Mouse (Mus musculus) lung, postnatal 0 days (tissue): Measurements from ENCODE around the gene Tunar. TPM values are rescaled to one million over a fixed set of nuclear protein-coding genes. Genes with fewer than 3 reads are reported as not detected.

ENCODE experiments used
- ATAC-seq: fragments of 200-750 bp; cut with Nextera tagmentation; 2 replicates; pipeline ENCODE4 v1.8.0; 2017; ENCODE audit warnings: moderate library complexity
- DNase-seq: peaks from one replicate; pipeline ENCODE4 v3.0.0-alpha.2; 2016; ENCODE audit warnings: low spot score
- H3K27ac ChIP-seq: fragments of 300-500 bp; sonication (generic); 2 replicates; pipeline ENCODE4 v1.5.1; 2014; ENCODE audit warnings: antibody characterized with exemption, mild to moderate bottlenecking, low read length, mixed read lengths
- H3K27me3 ChIP-seq: fragments of 300-500 bp; sonication (generic); replicated peaks from 2 replicates; pipeline ENCODE4 v1.6.1; 2014; ENCODE audit warnings: low read length, mixed read lengths; ENCODE audit not compliant: insufficient read depth
- H3K36me3 ChIP-seq: fragments of 300-500 bp; sonication (generic); 2 replicates; pipeline ENCODE4 v1.6.1; 2014; ENCODE audit warnings: low read length, mixed read lengths; ENCODE audit not compliant: insufficient read depth
- H3K4me1 ChIP-seq: fragments of 300-500 bp; sonication (generic); 2 replicates; pipeline ENCODE4 v1.6.1; 2014; ENCODE audit warnings: antibody characterized with exemption, low read depth, low read length, mixed read lengths; ENCODE audit not compliant: insufficient read depth
- H3K4me2 ChIP-seq: fragments of 300-500 bp; sonication (generic); replicated peaks from 2 replicates; pipeline ENCODE4 v1.6.1; 2014; ENCODE audit warnings: low read depth, mild to moderate bottlenecking, low read length, moderate library complexity, mixed read lengths
- H3K4me3 ChIP-seq: fragments of 300-500 bp; sonication (generic); 2 replicates; pipeline ENCODE4 v1.5.1; 2014; ENCODE audit warnings: low read depth, low read length
- H3K9ac ChIP-seq: fragments of 300-500 bp; sonication (generic); replicated peaks from 2 replicates; pipeline ENCODE4 v1.6.1; 2014; ENCODE audit warnings: low read depth, mild to moderate bottlenecking
- H3K9me3 ChIP-seq: fragments of 300-500 bp; sonication (generic); 2 replicates; pipeline ENCODE4 v1.6.1; 2016; ENCODE audit warnings: low read length, mixed read lengths
- CTCF ChIP-seq: IDR thresholded peaks from 2 replicates; pipeline ENCODE4 v1.5.1; 2016; ENCODE audit warnings: antibody characterized with exemption, mild to moderate bottlenecking
- EP300 ChIP-seq: IDR thresholded peaks from 2 replicates; pipeline ENCODE4 v1.6.1; 2016; ENCODE audit warnings: antibody characterized with exemption, mild to moderate bottlenecking, control low read depth
- WGBS: fragments of 180-500 bp; shearing (Covaris S2); extraction: QIAGEN DNeasy Blood & Tissue Kit; methylation state at CpG from one replicate; pipeline ENCODE4 v1.1.7; 2014; 5-methylcytosine and 5-hydroxymethylcytosine counted together
- polyA plus RNA-seq: library from polyadenylated mRNA; unstranded; fragments of >200 nt; fragmentation: Nextera tagmentation; extraction: Ambion mirVana; gene quantifications from 2 replicates; pipeline ENCODE4 v1.2.1, GENCODE M21; 2015

Gene Tunar
- polyA plus RNA-seq, 1 experiment from 2014 or later = not detected

DNA sequence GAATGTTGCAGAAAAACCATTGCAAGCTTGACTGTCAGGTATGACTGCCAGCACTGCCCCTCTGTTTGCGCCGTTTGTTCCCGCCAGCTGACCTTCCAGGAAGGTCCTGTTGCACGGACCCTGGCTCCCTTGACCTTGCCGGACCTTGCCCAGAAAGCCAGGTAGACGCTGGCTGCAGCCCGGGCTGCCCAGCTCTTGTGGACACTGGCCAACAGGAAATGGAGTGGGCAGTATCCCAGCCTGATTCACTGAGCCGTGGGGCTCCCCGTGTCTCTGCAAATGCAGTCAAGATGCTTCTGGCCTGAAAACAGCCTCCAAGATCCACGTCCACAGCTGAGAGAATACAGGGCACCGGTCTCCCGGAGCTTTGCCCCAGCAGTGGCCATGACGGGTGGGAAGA is 13.6 kb downstream of the Tunar start:
- Histone ChIP-seq H3K27ac (no peak overlapping the region), H3K4me3 (no peak overlapping the region), H3K36me3 (no peaks in the 10 kb centered on the region), H3K27me3 (no peaks in the 10 kb centered on the region), H3K4me1 (no peaks in the 10 kb centered on the region), H3K9me3 (no peaks in the 10 kb centered on the region), H3K9ac (no peak overlapping the region), H3K4me2 (no peak overlapping the region)
- 68% methylated on average over 13 of the region's 13 CpGs for WGBS
- DNase-seq (no peak), ATAC-seq (no peak)
- TF ChIP-seq CTCF (no peak), EP300 (no peak)

DNA sequence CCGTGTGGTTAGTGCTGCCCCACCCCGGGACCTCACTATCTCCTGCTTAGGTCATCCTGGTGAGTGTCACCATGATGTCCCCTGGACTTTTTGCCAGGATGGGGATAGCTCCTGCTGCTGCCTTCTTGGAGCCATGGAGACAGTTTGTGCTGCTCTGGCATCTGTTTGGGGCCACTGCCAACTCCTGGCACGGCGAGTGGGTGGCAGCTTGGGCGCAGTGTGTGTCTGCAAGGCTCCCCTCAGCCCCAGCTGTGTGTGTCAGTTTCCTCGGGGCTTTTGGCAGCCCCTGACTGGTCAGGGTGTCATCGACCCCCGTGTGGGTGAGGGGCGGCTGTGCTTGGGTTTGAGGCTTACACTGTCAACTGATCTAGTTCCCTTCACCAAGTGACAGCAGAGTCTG is 20.6 kb downstream of the Tunar start:
- Histone ChIP-seq H3K4me2 (no peak overlapping the region), H3K27ac (no peak overlapping the region), H3K27me3 (no peaks in the 10 kb centered on the region), H3K9ac (no peak overlapping the region), H3K4me3 (no peak overlapping the region), H3K36me3 (no peaks in the 10 kb centered on the region), H3K4me1 (no peaks in the 10 kb centered on the region), H3K9me3 (no peaks in the 10 kb centered on the region)
- no peak for ATAC-seq
- no peak for DNase-seq
- 70% methylated on average over 9 of the region's 9 CpGs for WGBS
- TF ChIP-seq CTCF = no peak
- TF ChIP-seq EP300 = no peak

DNA sequence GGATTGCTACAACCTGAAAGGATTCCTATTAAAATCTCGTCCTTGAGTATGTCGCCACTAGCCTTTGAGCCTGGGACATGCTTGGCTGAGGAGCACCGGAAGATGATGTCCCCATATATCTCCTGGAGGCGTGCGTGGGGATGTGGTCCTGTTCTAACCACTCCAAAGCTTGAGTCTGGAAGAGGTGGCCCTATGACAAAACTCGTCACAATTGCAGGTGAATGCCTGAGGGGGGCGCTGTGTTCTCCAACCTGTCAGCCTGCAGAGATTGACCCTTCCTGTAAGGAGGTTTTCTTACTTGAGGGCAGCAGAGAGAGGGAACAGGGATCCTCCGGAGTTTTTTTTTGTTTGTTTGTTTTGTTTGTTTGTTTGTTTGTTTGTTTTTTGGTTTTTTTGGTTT is 21.1 kb downstream of the Tunar start:
- DNase-seq (no peak), ATAC-seq (no peak)
- no peaks in the 10 kb centered on the region for H3K9me3 ChIP-seq
- H3K4me1 ChIP-seq = no peaks in the 10 kb centered on the region
- no peaks in the 10 kb centered on the region for H3K27me3 ChIP-seq
- no peaks in the 10 kb centered on the region for H3K36me3 ChIP-seq
- H3K4me2 ChIP-seq = no peak overlapping the region
- H3K4me3 ChIP-seq = no peak overlapping the region
- WGBS = 81% methylated on average over 8 of the region's 8 CpGs
- H3K27ac ChIP-seq = no peak overlapping the region
- H3K9ac ChIP-seq = no peak overlapping the region
- TF ChIP-seq EP300 (no peak), CTCF (no peak)

DNA sequence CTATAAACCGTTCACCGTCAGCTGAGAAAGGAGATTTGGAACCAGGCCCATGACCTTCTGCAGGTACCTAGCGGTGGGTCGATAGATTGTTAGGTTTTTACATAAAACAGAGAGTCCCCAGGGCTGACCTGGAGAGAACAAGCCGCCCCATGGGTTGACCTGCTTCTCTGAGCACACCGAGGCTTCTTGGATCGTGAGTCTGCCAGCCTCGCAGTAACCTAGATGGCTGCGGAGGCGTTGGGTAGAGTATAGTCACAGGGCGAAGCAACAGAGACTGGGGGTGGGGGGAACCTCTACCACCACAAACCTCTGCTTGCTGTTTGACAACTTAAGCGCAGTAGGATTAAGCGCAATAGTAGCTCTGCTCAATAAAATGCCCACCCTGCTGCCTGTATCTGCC is 23.1 kb downstream of the Tunar start:
- 87% methylated on average over 13 of the region's 13 CpGs for WGBS

DNA sequence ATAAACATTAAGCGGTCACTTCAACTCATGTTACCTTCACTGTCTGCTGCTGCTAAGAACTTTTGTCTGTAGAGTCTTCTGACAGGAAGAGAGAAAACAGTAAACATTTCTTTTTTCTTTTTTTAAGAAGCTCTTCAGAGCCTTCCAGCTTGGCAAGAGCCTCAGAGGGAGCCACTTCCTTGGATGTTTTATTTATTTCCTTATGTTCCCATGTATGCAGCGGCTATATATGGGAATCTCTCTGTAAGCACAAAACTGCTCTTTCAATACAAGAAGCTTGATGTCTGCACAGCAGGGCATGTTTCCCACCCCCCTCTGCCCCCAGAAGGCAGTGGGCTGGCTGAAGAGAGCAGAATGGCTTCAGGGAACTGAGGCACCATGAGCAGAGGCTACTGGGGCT is 30.0 kb downstream of the Tunar start:
- ATAC-seq (no peak), DNase-seq (peak; percentile 18)
- WGBS = 46% methylated on average over 2 of the region's 2 CpGs
- no peaks in the 10 kb centered on the region for H3K4me1 ChIP-seq
- no peak overlapping the region for H3K27ac ChIP-seq
- H3K36me3 ChIP-seq = no peaks in the 10 kb centered on the region
- H3K9me3 ChIP-seq = no peaks in the 10 kb centered on the region
- no peaks in the 10 kb centered on the region for H3K27me3 ChIP-seq
- H3K9ac ChIP-seq = no peak overlapping the region
- H3K4me2 ChIP-seq = no peak overlapping the region
- TF ChIP-seq EP300 = no peak
- H3K4me3 ChIP-seq = no peak overlapping the region

More for the DNA sequence above, 23.1 kb downstream of the Tunar start:
- TF ChIP-seq EP300 = no peak
- TF ChIP-seq CTCF = no peak
- no peak overlapping the region for H3K4me2 ChIP-seq
- H3K4me3 ChIP-seq = no peak overlapping the region
- H3K9ac ChIP-seq = no peak overlapping the region
- DNase-seq = no peak
- H3K36me3 ChIP-seq = no peaks in the 10 kb centered on the region
- H3K27ac ChIP-seq = no peak overlapping the region
- no peaks in the 10 kb centered on the region for H3K4me1 ChIP-seq
- no peaks in the 10 kb centered on the region for H3K9me3 ChIP-seq
- no peaks in the 10 kb centered on the region for H3K27me3 ChIP-seq
- ATAC-seq = no peak

DNA sequence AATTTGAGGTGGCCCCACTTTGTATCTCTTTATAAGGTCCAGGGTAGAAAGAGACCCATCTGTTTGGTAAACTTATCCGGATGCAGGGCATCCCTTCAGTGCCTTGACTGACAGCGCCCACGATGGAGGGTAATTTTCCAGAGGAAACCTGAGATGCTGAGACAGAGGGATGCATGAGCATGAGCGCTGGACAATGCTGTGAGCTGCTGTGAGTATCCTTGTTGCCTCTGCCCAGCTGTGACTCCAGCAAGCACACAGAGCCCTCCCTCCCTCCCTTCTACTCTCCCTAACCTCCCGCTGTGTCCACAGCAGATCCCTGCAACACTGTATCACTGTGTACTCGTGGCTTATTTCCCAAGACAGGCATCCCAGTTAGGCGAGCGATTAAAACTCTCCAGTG is 40.9 kb downstream of the Tunar start:
- Histone ChIP-seq H3K4me2 (no peak overlapping the region), H3K36me3 (no peaks in the 10 kb centered on the region), H3K9me3 (no peaks in the 10 kb centered on the region), H3K27ac (no peak overlapping the region), H3K27me3 (no peaks in the 10 kb centered on the region; the same call in 1 of the 2 replicates), H3K9ac (no peak overlapping the region), H3K4me1 (no peaks in the 10 kb centered on the region), H3K4me3 (no peak overlapping the region)
- DNase-seq (no peak), ATAC-seq (no peak)
- TF ChIP-seq CTCF (no peak), EP300 (no peak)
- WGBS = 58% methylated on average over 8 of the region's 8 CpGs

DNA sequence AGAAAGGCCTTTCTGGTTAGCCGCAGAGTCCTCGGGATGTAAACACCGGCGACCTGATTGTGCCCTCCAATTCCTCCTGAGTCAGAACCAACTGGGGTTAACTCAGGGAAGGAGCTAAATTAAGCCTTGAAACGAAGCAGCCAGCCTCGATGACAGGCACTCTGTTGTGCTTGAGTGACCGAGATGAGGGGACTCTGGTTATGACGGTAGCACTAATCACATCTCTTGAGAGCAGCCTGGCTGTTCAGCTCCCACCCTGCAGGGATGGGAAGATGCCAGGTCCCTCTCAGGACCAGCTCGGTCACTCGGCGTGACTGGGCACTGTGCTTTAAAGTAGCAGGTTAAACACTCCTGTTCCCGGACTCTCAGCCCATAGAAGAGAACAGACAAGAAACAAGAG is 43.3 kb downstream of the Tunar start:
- ATAC-seq (no peak), DNase-seq (no peak)
- no peaks in the 10 kb centered on the region; the same call in 1 of the 2 replicates for H3K27me3 ChIP-seq
- H3K9ac ChIP-seq = no peak overlapping the region
- H3K9me3 ChIP-seq = no peaks in the 10 kb centered on the region
- 40% methylated on average over 12 of the region's 12 CpGs for WGBS
- H3K4me3 ChIP-seq = no peak overlapping the region
- no peaks in the 10 kb centered on the region for H3K4me1 ChIP-seq
- no peak overlapping the region for H3K27ac ChIP-seq
- no peaks in the 10 kb centered on the region for H3K36me3 ChIP-seq
- no peak overlapping the region for H3K4me2 ChIP-seq
- no peak for TF ChIP-seq EP300
- no peak for TF ChIP-seq CTCF
